Mouse (Mus musculus) G1E (cell line): ENCODE results near the gene Slc25a45.

Experiments used
- CTCF ChIP-seq: IDR thresholded peaks from 2 replicates; pipeline ENCODE4 v1.5.1; 2012; ENCODE audit warnings: low read depth, low read length, inconsistent platforms, mixed read lengths
- GATA1 ChIP-seq: IDR thresholded peaks from 2 replicates; pipeline ENCODE4 v1.6.1; 2012; ENCODE audit warnings: borderline replicate concordance, low read length, inconsistent platforms, mixed read lengths
- GATA2 ChIP-seq: IDR thresholded peaks from 2 replicates; pipeline ENCODE4 v1.6.1; 2012; ENCODE audit warnings: low read depth, low read length, inconsistent platforms, borderline replicate concordance
- POLR2AphosphoS5 ChIP-seq: IDR thresholded peaks from 2 replicates; pipeline ENCODE4 v1.6.1; 2012; ENCODE audit warnings: low read depth, low read length, inconsistent platforms; ENCODE audit not compliant: insufficient replicate concordance
- TAL1 ChIP-seq: conservative IDR thresholded peaks from 2 replicates; pipeline ENCODE4 v1.6.1; 2012; ENCODE audit warnings: low read depth, low read length, inconsistent platforms, mixed read lengths

GRCm38 (mm10) chr19:5830776-5831175, 46.8 kb upstream of the Slc25a45 start:
- TF ChIP-seq CTCF (no peak), GATA1 (no peak), TAL1 (no peak), POLR2AphosphoS5 (no peak), GATA2 (no peak)
